Mouse (Mus musculus): Measurements from ENCODE around the gene Syndig1. TPM values are rescaled to one million over a fixed set of nuclear protein-coding genes. Genes with fewer than 3 reads are reported as not detected.

Syndig1 gene
- total and polyA plus RNA-seq, 3 experiments: not detected

DNA sequence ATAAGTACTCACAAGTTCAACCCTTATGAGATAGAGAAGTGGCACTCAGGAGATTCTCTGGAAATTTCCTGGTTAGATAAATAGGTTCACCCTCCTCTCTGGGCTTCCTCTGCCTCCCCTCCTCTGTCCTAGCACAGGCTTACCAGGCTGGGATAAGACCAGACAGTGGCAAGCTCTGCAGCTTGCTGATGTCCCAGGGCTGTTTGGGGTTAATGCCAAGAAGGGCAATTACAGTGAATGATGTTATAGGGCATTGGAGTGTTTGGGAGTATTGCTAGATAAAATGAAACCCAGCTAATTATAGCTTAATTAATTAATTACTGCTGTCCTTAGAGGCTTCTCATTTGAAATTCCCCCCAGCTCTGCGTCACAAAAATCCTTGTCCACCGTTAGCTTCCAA, 171.6 kb downstream of the Syndig1 start:
- H3K9ac ChIP-seq (ENCODE audit: control insufficient read depth, low read depth, low read length, poor library complexity, severe bottlenecking): no peak overlapping the region
- no peak overlapping the region for H3K4me3 ChIP-seq (ENCODE audit: control insufficient read depth in 1 of 2, insufficient read depth in 1 of 2, low read depth in 2 of 2, low read length in 2 of 2)
- no peak overlapping the region for H3K27ac ChIP-seq (ENCODE audit: control insufficient read depth, low read depth, low read length)
- TF ChIP-seq MYC (IDR thresholded peaks at IDR 0.05; ENCODE audit: low read depth, low read length) (no peak), ZKSCAN1 (IDR thresholded peaks at IDR 0.05; ENCODE audit: low read depth, low read length) (no peak), TAL1 (IDR thresholded peaks at IDR 0.05; ENCODE audit: low read length) (no peak), E2F4 (IDR thresholded peaks at IDR 0.05; ENCODE audit: borderline replicate concordance, low read depth, low read length) (no peak), POLR2AphosphoS5 (IDR thresholded peaks at IDR 0.05; ENCODE audit: borderline replicate concordance, low read depth, low read length) (no peak), CHD1 (IDR thresholded peaks at IDR 0.05; ENCODE audit: low read depth, low read length) (no peak), GATA1 (IDR thresholded peaks at IDR 0.05; ENCODE audit: low read depth, low read length) (no peak), ZMIZ1 (IDR thresholded peaks at IDR 0.05; ENCODE audit: low read depth, low read length) (no peak), POLR2AphosphoS2 (IDR thresholded peaks at IDR 0.05; ENCODE audit: low read length) (no peak), NELFE (IDR thresholded peaks at IDR 0.05; ENCODE audit: low read depth, low read length) (no peak), GABPA (IDR thresholded peaks at IDR 0.05; ENCODE audit: low read depth, low read length) (no peak), MEF2A (IDR thresholded peaks at IDR 0.05; ENCODE audit: extremely low read depth, insufficient replicate concordance, low read depth, low read length, poor library complexity, severe bottlenecking) (no peak), CTCF (IDR thresholded peaks at IDR 0.05 in 2 of 3, conservative IDR thresholded peaks at IDR 0.05 in 1 of 3; ENCODE audit: control insufficient read depth in 1 of 3, insufficient read depth in 1 of 3, low read depth in 2 of 3, low read length in 3 of 3, poor library complexity in 1 of 3, severe bottlenecking in 1 of 3) (no peak), USF1 (IDR thresholded peaks at IDR 0.05; ENCODE audit: low read depth, low read length) (no peak), MXI1 (IDR thresholded peaks at IDR 0.05; ENCODE audit: low read depth, low read length) (no peak), RCOR1 (IDR thresholded peaks at IDR 0.05; ENCODE audit: low read depth, low read length) (no peak), JUND (IDR thresholded peaks at IDR 0.05; ENCODE audit: low read depth, low read length) (no peak), RAD21 (IDR thresholded peaks at IDR 0.05; ENCODE audit: low read depth, low read length) (no peak), MYB (IDR thresholded peaks at IDR 0.05; ENCODE audit: low read depth, low read length) (no peak), SIN3A (IDR thresholded peaks at IDR 0.05; ENCODE audit: low read length) (no peak)
- H3K4me1 ChIP-seq (ENCODE audit: control insufficient read depth in 1 of 2, insufficient read depth in 2 of 2, low read length in 2 of 2): no peaks in the 10 kb centered on the region
- DNase-seq (ENCODE audit: low read depth, low spot score): no peak
- H3K36me3 ChIP-seq (ENCODE audit: control insufficient read depth in 1 of 2, insufficient read depth in 2 of 2, low read length in 2 of 2): no peaks in the 10 kb centered on the region
- H3K27me3 ChIP-seq (ENCODE audit: control insufficient read depth in 1 of 2, insufficient read depth in 2 of 2, low read length in 2 of 2): no peaks in the 10 kb centered on the region
- no peaks in the 10 kb centered on the region for H3K79me2 ChIP-seq (ENCODE audit: control insufficient read depth, insufficient read depth, low read length, poor library complexity)
- no peaks in the 10 kb centered on the region for H3K9me3 ChIP-seq (replicated peaks; ENCODE audit: insufficient read depth, low read length)

- Histone ChIP-seq H3K4me1 (ENCODE audit: control insufficient read depth in 1 of 2, insufficient read depth in 2 of 2, low read length in 2 of 2) (no peaks in the 10 kb centered on the region), H3K27me3 (ENCODE audit: control insufficient read depth in 1 of 2, insufficient read depth in 2 of 2, low read length in 2 of 2) (no peaks in the 10 kb centered on the region), H3K36me3 (ENCODE audit: control insufficient read depth in 1 of 2, insufficient read depth in 2 of 2, low read length in 2 of 2) (no peaks in the 10 kb centered on the region), H3K9me3 (replicated peaks; ENCODE audit: insufficient read depth, low read length) (no peaks in the 10 kb centered on the region), H3K79me2 (ENCODE audit: control insufficient read depth, insufficient read depth, low read length, poor library complexity) (no peaks in the 10 kb centered on the region), H3K4me3 (ENCODE audit: control insufficient read depth in 1 of 2, insufficient read depth in 1 of 2, low read depth in 2 of 2, low read length in 2 of 2) (no peak overlapping the region), H3K9ac (ENCODE audit: control insufficient read depth, low read depth, low read length, poor library complexity, severe bottlenecking) (no peak overlapping the region), H3K27ac (ENCODE audit: control insufficient read depth, low read depth, low read length) (no peak overlapping the region)
- DNase-seq (ENCODE audit: low read depth, low spot score): no peak
- no peak for TF ChIP-seq CTCF (IDR thresholded peaks at IDR 0.05 in 2 of 3, conservative IDR thresholded peaks at IDR 0.05 in 1 of 3; ENCODE audit: control insufficient read depth in 1 of 3, insufficient read depth in 1 of 3, low read depth in 2 of 3, low read length in 3 of 3, poor library complexity in 1 of 3, severe bottlenecking in 1 of 3)
- no peak for TF ChIP-seq POLR2AphosphoS5 (IDR thresholded peaks at IDR 0.05; ENCODE audit: borderline replicate concordance, low read depth, low read length)
- TF ChIP-seq GABPA (IDR thresholded peaks at IDR 0.05; ENCODE audit: low read depth, low read length): no peak
- no peak for TF ChIP-seq TBP (IDR thresholded peaks at IDR 0.05; ENCODE audit: low read depth, low read length)
- no peak for TF ChIP-seq RCOR1 (IDR thresholded peaks at IDR 0.05; ENCODE audit: low read depth, low read length)
- TF ChIP-seq MAZ (IDR thresholded peaks at IDR 0.05; ENCODE audit: low read depth, low read length): no peak
- TF ChIP-seq MAFK (IDR thresholded peaks at IDR 0.05; ENCODE audit: borderline replicate concordance, low read depth, low read length): no peak
- TF ChIP-seq EP300 (IDR thresholded peaks at IDR 0.05; ENCODE audit: low read depth in 1 of 2, low read length in 2 of 2): no peak
- TF ChIP-seq SMC3 (IDR thresholded peaks at IDR 0.05; ENCODE audit: low read depth, low read length): no peak
- TF ChIP-seq MYC (IDR thresholded peaks at IDR 0.05; ENCODE audit: low read depth, low read length): no peak
- TF ChIP-seq ELF1 (IDR thresholded peaks at IDR 0.05; ENCODE audit: low read depth, low read length): no peak
- TF ChIP-seq JUND (IDR thresholded peaks at IDR 0.05; ENCODE audit: low read depth, low read length): no peak
- TF ChIP-seq MAX (IDR thresholded peaks at IDR 0.05; ENCODE audit: low read length): no peak
These were observed 174.5 kb downstream of the Syndig1 start for GRCm38 (mm10) chr2:150003499-150003898.
